Mouse (Mus musculus) embryo, embryonic 10 days (tissue): ENCODE measurements at regions not wholly inside any gene's neighbourhood (a gene's known extent, or its start where the extent isn't known, plus 50 kb on each side); places are given as distances from the start of the nearest gene placed in this dataset.
"Not testable (repeated sequence)": the region's sequence is repeated elsewhere in the genome, so short reads cannot be mapped to it uniquely, and the experiment has no call there.

Experiments
- DNase-seq: peaks from one replicate; pipeline ENCODE4 v3.0.0-alpha.2; 2015; ENCODE audit warnings: low spot score

DNA sequence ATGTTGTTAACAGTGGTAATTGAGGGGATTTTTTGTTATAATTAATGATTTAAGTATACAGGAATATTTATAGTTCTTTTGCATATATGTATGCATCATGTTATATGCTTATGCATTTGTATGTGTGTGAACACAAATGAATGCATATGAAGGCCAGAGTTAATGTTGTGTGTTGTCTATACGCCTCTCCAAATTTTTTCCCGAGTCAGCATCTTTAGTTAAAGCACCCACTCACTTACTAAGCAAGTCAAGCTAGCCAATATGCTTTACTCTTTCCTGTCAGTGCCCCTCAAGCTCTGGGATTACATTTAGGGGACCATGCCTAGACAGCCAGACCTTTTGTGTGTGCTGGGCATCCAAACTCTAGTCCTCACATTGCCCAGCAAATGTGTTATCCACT lies 315.3 kb upstream of the Klf6 start:
- DNase-seq, result no peak

DNA sequence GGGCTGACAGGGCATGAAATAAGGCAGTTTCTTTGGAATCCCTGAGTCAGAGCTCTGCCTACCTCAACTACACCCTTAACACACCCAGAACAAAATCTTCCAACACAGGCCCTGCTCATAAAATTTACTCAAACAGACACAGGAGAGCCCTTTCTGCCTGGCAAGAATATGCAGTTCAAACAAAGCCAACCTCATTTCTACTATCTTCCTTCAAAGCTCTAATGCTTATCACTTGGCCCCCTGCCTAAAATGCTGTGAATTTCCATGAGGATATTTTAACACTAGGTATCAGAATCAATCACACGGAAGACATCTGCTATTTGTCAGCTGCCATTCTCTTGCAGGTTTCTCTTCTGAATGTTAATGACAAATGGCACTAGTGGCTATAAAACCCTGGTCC lies 314.3 kb upstream of the Klf6 start:
- DNase-seq, result no peak

DNA sequence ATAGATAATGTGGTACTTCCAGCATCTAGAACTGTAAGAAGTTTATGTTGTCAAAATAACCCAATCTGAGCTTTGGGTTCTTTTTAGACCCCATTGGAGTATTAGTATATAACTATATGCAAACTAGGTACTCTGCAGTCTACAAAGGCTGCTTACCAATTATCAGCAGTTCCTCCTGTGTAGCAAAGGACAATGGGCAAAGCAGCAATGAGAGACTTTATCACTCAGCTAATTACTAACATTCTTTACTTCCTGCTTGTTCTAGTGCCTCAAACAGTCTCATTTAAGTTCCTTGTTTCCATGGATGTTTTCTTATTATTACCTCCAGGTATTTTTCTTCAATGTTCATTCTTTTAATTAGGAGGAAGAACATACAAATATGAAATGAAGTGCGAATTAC lies 312.5 kb upstream of the Klf6 start:
- no peak for DNase-seq

DNA sequence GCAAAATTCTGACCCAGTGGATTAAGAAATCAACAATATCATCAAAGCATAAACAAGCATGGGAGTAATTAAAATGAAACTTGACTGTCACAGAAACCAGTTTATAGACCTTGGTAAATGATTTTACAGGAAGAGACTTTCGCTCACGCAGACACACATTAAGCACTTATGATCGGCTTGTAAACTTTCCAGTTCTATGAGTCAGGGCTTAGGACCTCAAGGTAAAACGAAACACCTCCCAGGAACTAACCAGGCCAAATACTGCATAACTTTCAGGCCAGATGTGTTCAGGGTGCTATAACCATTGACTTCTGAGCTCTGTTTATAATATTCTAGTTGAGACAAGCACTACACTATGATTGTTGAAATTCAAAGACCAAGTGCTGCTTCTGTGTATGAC lies 312.1 kb upstream of the Klf6 start:
- no peak for DNase-seq

DNA sequence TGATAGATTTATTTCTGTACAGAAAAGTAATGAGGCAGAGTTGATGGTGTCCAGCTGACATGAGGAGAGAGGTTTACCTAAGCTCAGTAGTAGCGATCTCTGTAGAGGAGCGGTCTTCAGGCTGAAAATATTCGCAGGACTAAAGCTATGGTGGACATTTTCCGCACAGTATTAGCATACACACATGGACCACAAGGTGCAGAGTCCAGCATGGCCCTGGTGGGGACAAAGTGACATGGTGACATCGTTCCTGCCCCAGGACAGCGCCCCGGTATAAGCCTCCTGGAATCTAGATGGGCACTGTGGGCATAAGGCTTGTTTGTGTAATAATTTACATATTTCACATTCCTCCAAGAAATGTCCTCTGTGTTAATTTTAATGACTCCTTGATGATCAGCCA lies 311.5 kb upstream of the Klf6 start:
- no peak for DNase-seq

DNA sequence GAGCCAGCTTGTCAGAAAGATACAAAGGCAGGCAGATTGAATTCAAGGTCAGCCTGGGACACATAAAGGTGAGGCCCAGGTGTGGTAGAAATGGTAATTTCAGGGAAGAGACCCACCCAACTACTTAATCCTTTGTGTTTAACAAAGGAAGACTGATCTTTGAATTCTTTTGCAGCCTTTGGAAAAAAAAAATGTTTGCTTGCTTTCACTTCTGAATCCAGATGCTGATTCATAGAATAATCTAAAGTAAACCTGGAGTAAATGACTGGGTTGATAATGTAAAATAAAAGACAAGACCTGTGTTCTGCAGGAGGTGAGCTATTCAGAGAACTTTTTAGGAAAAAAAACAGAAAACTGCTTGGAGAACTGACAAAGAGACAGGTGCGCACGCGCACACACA lies 310.9 kb upstream of the Klf6 start:
- no peak for DNase-seq

DNA sequence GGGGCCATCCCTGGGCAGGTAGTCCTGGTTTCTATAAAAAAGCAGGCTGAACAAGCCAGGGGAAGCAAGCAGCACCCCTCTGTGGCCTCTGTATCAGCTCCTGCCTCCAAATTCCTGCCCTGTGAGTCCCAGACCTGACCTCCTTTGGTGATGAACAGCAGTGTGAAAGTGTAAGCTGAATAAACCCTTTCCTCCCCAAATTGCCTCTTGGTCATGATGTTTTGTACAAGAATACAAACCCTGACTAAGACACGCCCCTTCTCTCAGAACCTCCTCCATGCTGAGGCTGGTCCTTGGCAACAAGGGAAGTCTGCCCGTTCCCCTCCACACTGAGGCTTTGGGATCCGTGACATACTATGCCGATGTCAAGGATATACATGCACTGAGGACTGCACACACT lies 310.2 kb upstream of the Klf6 start:
- DNase-seq, result no peak

DNA sequence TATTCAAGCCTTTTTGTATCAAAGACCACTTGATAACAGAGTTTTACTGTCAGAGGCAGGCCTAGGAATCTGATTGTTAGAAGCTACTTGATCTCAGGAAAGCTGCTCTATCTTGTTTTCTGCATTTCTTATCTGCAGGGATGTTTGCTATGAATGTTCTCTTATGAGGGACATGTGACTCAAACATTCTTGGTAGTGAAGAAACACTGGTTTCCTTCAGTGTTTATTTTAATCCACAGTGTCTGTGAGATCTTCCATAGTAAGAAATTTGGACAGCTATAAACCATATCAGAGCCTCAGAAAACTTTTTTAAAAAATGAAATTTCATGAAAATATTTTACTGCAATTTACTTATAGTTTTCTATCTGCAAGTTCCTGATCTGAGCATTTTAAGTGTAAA lies 307.8 kb upstream of the Klf6 start:
- no peak for DNase-seq

DNA sequence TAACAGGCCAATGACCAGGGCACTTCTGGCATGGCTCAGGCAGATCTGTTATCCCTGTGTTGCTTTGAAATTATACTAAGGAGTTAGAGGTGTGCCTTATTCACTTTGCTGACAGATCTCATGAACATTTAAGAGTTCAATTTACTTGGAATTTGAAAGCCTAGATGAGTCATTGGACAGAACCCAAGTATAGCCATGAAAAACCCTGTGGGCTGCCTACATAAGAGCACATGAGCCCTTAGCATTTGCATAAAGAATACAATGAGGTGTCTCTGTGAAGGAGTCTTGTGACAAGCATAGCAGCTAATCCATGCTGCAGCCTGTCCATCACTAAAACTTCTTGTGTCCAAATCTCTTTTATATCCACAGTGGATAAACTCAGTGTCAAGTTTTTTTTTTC lies 303.2 kb upstream of the Klf6 start:
- DNase-seq, result no peak

DNA sequence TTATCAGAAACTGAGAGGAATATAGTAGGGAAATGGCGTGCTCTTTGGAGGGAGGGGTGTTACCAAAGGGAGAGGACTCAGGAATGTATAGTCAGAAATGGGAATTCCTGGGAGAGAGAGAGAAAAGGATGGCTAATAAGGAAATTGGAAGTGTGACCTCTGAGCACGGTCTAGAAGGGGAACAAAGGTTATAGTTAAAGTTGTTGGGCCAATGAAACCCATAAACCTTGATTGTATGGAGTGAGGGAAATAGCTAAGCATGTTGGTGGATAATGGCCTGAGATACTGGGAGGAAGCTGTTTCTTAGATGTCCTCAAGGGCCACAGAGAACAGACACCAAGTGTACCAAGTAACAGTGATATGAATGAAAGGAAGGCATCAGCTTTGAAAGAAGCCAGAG lies 294.8 kb upstream of the Klf6 start:
- DNase-seq, result no peak

DNA sequence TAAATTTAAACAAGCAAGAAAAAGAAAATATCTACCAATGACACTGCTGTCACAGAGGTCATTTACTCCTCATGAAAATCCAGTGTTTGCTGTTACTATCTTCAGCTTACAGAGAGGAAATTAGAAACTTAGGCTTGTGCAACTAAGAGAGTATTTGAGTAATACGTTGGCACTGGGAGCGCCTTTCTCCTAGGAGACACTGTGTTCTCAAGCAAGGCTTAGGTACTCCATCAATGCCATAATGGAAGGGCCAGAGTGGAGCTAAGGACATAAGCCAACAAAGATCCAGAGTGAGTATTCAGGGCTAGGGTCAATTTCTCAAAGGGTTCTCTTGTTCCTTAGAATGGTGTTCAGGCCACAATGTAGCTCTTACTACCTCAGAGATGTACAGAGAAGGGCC lies 294.4 kb upstream of the Klf6 start:
- no peak for DNase-seq

DNA sequence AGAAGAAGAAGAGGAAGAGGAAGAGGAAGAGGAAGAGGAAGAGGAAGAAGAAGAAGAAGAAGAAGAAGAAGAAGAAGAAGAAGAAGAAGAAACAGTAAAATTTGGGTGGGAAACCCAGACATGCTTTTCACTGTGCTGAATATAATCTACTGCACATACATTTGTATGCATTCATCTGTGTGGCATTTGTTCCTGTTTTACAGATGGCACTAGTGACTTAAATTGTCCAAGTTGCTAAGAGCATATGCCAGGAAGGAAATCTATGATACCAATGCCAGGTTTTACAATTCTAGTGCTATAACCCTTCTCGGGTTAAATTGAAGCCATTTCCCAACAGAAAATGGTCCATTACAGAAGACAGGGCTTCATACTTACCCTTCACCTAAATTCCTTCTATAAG lies 291.7 kb upstream of the Klf6 start:
- no peak for DNase-seq

DNA sequence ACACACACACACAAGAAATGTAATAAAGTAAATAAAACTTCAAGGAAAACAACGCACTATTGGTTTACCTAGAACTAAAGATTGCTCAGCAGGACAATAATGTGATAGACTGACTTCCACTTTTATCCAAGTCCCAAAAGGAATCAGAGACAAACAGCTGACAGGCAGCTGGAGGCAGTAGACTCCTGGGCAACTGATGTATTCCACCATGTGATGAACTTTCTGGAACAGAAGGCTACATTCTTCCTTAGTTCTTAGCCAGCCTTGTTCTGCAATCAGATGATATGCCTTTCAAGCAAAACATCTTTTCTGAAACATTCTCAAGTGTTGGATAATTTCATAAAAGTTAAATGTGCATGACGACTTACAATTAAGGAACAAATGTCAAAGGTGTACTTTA lies 290.9 kb upstream of the Klf6 start:
- DNase-seq, result no peak

DNA sequence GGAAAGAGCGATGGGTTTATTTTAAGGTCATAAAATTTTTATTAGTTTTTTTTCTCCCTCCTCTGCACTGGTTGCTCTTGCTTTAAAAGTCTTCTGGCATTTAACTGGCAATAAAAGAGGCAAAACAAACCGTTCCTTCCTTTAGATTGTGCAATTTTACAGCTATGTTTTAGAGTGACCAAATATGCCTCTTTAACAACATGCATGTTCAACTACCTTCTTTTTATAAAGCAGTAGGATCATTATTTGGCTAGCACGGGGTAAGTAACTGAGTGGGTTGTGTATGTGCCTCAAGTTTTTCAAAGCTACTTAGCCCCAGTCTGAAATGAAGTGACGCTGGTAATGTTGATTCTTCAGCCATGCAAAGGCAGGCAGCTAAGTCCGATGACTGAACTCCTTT lies 284.7 kb upstream of the Klf6 start:
- DNase-seq, result no peak

DNA sequence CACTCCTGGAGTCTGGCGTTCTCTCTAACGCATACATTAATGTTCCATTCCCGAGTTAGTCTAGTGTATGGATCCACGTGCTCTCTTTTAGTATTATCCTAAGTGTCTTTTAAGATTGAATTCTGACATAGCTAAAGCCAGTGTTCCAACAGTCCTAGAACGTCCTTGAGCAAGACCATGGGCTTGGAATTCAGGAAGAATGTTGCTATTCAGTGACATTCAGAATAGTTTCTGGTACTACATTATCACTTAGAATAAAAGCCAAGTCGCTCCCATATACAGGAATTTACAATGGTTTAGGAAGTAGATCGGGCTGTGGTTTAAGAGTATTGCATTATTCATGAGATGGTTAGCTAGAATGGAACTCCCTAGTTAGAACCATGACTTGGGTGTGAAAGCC lies 277.6 kb upstream of the Klf6 start:
- DNase-seq, result not testable (repeated sequence)

DNA sequence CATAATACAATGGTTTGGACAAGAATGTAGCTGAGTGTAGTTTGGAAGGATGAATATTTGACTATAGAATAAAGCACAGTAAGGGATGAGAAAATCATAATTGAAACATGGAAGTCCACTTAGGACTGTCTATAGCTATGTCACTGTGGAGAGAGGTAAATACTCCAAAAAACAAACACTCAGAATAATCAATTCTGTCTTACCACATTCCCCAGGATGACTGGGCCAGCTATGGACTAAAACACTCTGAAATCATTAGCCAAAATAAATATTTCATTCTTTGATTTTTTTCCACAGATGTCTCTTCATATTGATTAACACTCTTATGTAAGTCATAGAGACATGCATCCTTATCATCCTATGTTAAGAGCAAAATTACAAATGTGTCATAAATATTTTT lies 274.1 kb upstream of the Klf6 start:
- DNase-seq, result no peak

DNA sequence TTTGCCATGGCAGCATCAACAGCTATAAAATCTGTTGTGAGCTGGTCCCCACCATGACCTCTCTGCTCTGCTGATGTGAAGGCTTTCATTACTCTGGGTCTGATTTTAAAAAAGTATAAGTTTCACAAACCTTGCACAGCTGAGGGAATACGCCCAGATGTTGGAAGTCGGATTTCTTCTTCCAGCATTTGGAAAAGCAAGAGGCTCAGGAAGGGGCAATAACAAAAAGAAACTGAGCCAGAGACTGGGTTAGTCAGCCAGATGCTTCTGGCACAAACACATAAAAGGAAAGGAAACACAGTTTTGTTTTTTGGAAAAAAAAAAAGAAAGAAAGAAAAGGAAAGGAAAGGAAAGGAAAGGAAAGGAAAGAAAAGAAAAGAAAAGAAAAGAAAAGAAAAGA lies 270.0 kb upstream of the Klf6 start:
- no peak for DNase-seq

DNA sequence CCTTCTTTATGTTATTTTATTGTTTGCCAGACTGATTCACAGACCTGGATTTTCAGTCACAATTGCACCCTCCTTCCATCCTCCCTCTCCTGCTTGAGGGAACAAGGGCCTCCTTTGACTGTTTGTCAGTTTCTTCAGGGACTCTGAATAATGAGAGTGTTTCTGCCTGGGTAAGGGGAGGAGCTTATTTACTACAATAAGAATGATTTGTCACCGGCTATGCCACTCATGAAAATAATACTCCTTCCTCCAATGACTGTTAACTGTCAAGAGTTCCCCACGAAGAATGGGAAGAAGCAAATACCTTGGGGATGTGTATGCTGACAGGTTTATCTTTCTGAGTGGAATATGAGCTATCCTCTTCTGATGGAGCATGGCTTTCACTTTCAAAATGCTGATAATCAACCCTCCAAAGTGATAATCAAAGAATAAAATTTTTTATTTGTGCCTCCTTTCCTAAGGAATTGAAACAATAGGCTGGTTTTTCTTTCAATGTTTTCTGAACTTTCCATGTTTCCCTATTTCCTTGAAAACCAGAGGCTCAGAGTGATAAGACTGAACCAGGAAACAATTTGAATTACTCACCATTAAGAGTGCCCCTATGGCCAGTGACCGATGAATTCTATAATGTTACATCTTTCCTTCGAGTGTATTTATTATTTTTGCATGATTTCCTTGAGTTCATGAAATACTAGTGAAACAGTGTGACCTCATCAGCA lies 269.3 kb upstream of the Klf6 start:
- peak; percentile 36 for DNase-seq

DNA sequence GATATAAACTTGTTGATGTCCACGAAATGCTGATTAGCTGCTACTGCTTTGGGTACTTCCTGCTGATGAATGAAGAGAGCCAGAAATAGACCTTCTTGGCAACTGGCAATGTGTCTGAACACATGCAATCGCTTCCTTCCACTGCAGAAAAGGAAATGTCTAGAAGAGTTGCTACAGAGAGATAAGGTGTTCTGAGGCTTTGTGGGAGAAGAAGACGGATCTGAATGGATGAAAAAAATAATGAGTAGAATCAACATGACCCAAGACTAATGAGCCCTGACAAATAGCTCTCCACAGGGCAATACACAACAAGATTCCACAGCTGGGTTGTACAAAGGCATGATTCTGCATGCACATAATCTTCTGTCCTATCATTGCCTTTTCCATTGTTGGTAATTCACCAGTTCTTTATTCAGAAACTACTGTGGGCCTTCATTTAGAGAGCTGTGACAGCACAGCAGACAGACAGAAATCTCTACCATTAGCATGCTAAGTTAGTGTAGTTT lies 268.7 kb upstream of the Klf6 start:
- peak; percentile 6 for DNase-seq

DNA sequence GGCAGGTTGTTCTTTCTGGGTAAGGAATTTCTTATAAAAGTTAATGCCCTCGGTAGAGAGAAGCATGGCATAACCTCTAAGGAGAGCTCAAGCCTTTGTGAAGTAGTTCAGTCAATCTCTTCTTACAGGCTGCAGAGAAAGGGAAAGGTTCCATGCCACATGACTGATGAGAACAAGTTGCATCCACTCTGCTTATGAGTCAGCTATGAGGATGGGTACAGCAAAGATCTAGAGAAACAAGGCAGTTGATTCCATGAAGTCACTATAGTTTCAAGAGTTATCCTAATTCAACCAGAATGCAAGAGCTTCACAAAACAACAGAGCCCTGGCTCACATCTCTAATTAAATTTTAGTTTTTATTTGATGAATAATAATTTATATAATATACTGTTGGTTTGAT lies 259.6 kb upstream of the Klf6 start:
- no peak for DNase-seq

DNA sequence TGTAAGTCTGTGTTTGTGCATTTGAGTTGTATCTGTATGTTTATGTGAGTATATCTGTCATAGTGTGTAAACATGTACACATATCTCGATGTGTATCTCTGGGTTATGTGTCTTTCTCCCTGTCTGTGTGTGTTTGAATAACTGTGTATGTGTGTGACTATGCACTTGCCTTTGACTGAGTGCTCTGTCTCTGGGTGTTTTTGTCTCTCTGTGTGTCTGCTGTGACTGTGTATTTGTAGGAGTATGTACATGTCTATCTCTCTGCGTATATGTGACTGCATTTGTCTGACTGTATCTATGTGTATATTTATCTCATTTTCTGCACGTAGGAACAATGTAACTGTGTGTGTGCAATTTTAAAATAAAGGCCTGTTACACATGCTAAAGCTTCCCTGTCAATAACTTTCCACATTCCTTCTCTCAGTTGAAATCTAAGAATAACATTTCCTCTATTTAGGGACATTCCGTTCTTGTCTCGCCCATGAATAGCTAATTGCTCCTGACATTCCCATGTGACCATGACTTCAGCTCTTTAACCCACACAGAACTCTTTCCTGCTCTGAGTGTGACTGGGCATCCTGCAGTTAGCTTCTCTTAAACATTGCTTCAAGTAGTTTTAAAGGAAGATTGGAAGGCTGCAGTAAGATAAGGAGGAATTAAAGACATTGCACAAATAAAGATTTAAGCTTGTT lies 257.2 kb upstream of the Klf6 start:
- peak; percentile 40 for DNase-seq

DNA sequence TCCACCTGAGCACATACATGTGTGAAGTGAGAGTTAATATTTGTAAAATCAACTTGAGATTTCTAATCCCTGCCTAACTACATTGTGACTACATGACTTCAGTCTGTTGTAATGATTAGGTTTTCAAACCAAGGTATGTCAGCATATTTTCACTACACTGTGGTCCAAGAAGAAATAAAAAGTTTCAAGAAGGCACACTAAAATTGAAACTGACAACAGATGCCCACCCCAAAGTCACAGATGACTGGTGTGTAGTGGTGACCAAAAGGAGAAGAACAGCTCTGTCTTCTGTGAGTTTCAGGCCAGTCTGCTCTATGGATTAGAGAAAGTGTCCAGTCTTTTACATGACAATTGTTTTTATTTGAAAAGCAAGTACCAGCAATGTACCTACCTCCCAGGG lies 255.9 kb upstream of the Klf6 start:
- no peak for DNase-seq

DNA sequence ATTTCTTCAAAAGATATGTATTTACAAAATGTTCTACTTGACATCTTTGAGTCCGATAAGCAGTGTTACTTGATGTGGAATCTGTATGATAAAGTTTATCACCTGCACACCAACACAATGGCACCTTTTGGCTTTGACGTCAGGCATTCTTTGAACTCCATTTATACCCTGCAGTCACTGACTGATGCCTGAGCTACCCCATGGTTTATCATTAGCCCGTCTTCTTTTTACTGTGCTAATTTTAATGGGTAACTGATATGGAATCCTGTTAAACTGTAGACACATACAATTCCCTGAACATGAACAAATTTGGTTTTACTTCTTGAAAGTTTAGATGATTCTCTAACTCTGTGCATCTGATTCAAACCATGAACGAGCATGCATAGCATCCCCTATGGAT lies 253.8 kb upstream of the Klf6 start:
- DNase-seq, result no peak

DNA sequence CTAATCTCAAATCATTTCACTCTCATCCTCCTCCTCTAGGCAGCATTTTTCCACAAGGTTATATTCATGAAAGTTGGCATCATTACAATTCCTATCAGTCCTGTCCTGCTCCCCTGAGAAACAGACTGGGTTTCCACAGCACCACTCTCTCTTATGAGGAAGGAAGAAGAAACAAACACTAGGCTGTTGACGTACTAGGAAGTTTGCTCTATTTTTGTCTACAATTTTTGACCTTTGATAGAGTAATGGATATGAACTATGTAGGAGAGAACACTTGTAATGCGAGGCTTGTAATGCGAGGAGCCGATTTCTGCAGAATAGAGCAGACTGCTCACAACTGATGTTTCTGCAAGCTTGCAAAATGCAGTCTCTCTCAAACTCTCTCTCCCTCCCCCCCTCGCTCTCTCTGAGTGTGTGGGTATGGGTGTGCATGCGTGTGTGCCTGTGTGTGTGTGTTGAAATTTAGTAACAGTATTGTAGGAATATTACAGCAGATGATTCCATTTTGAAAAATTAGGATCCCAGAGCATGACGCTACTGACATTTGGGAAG lies 247.0 kb upstream of the Klf6 start:
- DNase-seq, result no peak
